Mouse (Mus musculus): ENCODE results near the gene Lce1h. TPM values are rescaled to one million over a fixed set of nuclear protein-coding genes. Genes with fewer than 3 reads are reported as not detected.

Lce1h gene
- polyA plus RNA-seq, 1 experiment, result not detected

- Histone ChIP-seq H3K27ac (ENCODE audit: insufficient read depth, low read length) (no peak overlapping the region), H3K4me3 (ENCODE audit: insufficient read depth, low read length) (no peak overlapping the region), H3K4me1 (ENCODE audit: control insufficient read depth, insufficient read depth, low read length) (no peaks in the 10 kb centered on the region)
- TF ChIP-seq CTCF (IDR thresholded peaks at IDR 0.05; ENCODE audit: extremely low read depth, insufficient read depth, low read length) (no peak), POLR2A (IDR thresholded peaks at IDR 0.05; ENCODE audit: extremely low read depth, insufficient read depth, low read length) (no peak)
Observed at GRCm38 (mm10) chr3:92715122-92715521, 49.7 kb downstream of the Lce1h start.

Other genes starting within 250 kb of the Lce1h start
- gene 2310046K23Rik, start 230.6 kb downstream of the Lce1h start, polyA plus RNA-seq (2012; rRNA removed), result not detected in 2 replicates
- not detected in 2 replicates for gene Ivl, start 191.3 kb downstream of the Lce1h start, polyA plus RNA-seq (2012; rRNA removed)
- not detected in 2 replicates for gene Smcp, start 176.1 kb downstream of the Lce1h start, polyA plus RNA-seq (2012; rRNA removed)
- gene 2210017I01Rik, start 157.6 kb downstream of the Lce1h start, polyA plus RNA-seq (2012; rRNA removed), result not detected in 2 replicates
- gene Lce6a, start 143.4 kb downstream of the Lce1h start, polyA plus RNA-seq (2012; rRNA removed), result not detected in 2 replicates
- gene Lce1a1, start 116.8 kb downstream of the Lce1h start, polyA plus RNA-seq (2012; rRNA removed), result not detected in 2 replicates
- gene Lce1b, start 108.1 kb downstream of the Lce1h start, polyA plus RNA-seq (2012; rRNA removed), result not detected in 2 replicates
- gene Lce1a2, start 94.8 kb downstream of the Lce1h start, polyA plus RNA-seq (2012; rRNA removed), result not detected in 2 replicates
- not detected in 2 replicates for gene Lce1c, start 85.8 kb downstream of the Lce1h start, polyA plus RNA-seq (2012; rRNA removed)
- not detected in 2 replicates for gene Lce1d, start 77.9 kb downstream of the Lce1h start, polyA plus RNA-seq (2012; rRNA removed)
- gene Lce1e, start 56.0 kb downstream of the Lce1h start, polyA plus RNA-seq (2012; rRNA removed), result not detected in 2 replicates
- not detected in 2 replicates for gene Lce1f, start 44.7 kb downstream of the Lce1h start, polyA plus RNA-seq (2012; rRNA removed)
- not detected in 2 replicates for gene Gm38119, start 26.0 kb downstream of the Lce1h start, polyA plus RNA-seq (2012; rRNA removed)
- not detected in 2 replicates for gene Lce1g, start 12.7 kb downstream of the Lce1h start, polyA plus RNA-seq (2012; rRNA removed)
- gene Lce1i, start 13.8 kb upstream of the Lce1h start, polyA plus RNA-seq (2012; rRNA removed), result not detected in 2 replicates
- gene Lce1j, start 25.4 kb upstream of the Lce1h start, polyA plus RNA-seq (2012; rRNA removed), result not detected in 2 replicates
- gene Lce1k, start 42.8 kb upstream of the Lce1h start, polyA plus RNA-seq (2012; rRNA removed), result not detected in 2 replicates
- gene Kprp, start 62.2 kb upstream of the Lce1h start, polyA plus RNA-seq (2012; rRNA removed), result not detected in 2 replicates
- gene Lce1l, start 86.2 kb upstream of the Lce1h start, polyA plus RNA-seq (2012; rRNA removed), result not detected in 2 replicates
- gene 2310050C09Rik, start 105.2 kb upstream of the Lce1h start, polyA plus RNA-seq (2012; rRNA removed), result not detected in 2 replicates
- not detected in 2 replicates for gene Lce3a, start 161.2 kb upstream of the Lce1h start, polyA plus RNA-seq (2012; rRNA removed)
- gene Lce3b, start 167.9 kb upstream of the Lce1h start, polyA plus RNA-seq (2012; rRNA removed), result not detected in 2 replicates
- not detected in 2 replicates for gene Lce3c, start 179.4 kb upstream of the Lce1h start, polyA plus RNA-seq (2012; rRNA removed)
- not detected in 2 replicates for gene Lce3d, start 192.3 kb upstream of the Lce1h start, polyA plus RNA-seq (2012; rRNA removed)
- not detected in 2 replicates for gene Lce3e, start 202.0 kb upstream of the Lce1h start, polyA plus RNA-seq (2012; rRNA removed)
- not detected in 2 replicates for gene Lce3f, start 227.2 kb upstream of the Lce1h start, polyA plus RNA-seq (2012; rRNA removed)

Data from cortical plate, adult 2 months (tissue).